Mouse (Mus musculus) G1E (cell line): ENCODE measurements at regions not wholly inside any gene's neighbourhood (a gene's known extent, or its start where the extent isn't known, plus 50 kb on each side); places are given as distances from the start of the nearest gene placed in this dataset.

ENCODE experiments used
- CTCF ChIP-seq: IDR thresholded peaks from 2 replicates; pipeline ENCODE4 v1.5.1; 2012; ENCODE audit warnings: low read depth, low read length, inconsistent platforms, mixed read lengths
- GATA1 ChIP-seq: IDR thresholded peaks from 2 replicates; pipeline ENCODE4 v1.6.1; 2012; ENCODE audit warnings: borderline replicate concordance, low read length, inconsistent platforms, mixed read lengths
- GATA2 ChIP-seq: IDR thresholded peaks from 2 replicates; pipeline ENCODE4 v1.6.1; 2012; ENCODE audit warnings: low read depth, low read length, inconsistent platforms, borderline replicate concordance
- POLR2AphosphoS5 ChIP-seq: IDR thresholded peaks from 2 replicates; pipeline ENCODE4 v1.6.1; 2012; ENCODE audit warnings: low read depth, low read length, inconsistent platforms; ENCODE audit not compliant: insufficient replicate concordance
- TAL1 ChIP-seq: conservative IDR thresholded peaks from 2 replicates; pipeline ENCODE4 v1.6.1; 2012; ENCODE audit warnings: low read depth, low read length, inconsistent platforms, mixed read lengths

GRCm38 (mm10) chr2:128339643-128340487 is 214.0 kb downstream of the Bcl2l11 start:
- TF ChIP-seq CTCF (no peak), GATA1 (no peak), POLR2AphosphoS5 (no peak), TAL1 (no peak), GATA2 (no peak)
